Mouse (Mus musculus) mature B cell (primary cell): ENCODE measurements at regions not wholly inside any gene's neighbourhood (a gene's known extent, or its start where the extent isn't known, plus 50 kb on each side); places are given as distances from the start of the nearest gene placed in this dataset.

ENCODE experiments used
- in situ Hi-C: fragments of 300-500 bp; cut with MboI; formaldehyde crosslinking; loops from 2 replicates; pipeline ENCODE4 v1.14.3; 2019

GRCm38 (mm10) chr19:36235131-36235530 is 113.0 kb upstream of the Pcgf5 start:
- in situ Hi-C loops, result no loop called here

DNA sequence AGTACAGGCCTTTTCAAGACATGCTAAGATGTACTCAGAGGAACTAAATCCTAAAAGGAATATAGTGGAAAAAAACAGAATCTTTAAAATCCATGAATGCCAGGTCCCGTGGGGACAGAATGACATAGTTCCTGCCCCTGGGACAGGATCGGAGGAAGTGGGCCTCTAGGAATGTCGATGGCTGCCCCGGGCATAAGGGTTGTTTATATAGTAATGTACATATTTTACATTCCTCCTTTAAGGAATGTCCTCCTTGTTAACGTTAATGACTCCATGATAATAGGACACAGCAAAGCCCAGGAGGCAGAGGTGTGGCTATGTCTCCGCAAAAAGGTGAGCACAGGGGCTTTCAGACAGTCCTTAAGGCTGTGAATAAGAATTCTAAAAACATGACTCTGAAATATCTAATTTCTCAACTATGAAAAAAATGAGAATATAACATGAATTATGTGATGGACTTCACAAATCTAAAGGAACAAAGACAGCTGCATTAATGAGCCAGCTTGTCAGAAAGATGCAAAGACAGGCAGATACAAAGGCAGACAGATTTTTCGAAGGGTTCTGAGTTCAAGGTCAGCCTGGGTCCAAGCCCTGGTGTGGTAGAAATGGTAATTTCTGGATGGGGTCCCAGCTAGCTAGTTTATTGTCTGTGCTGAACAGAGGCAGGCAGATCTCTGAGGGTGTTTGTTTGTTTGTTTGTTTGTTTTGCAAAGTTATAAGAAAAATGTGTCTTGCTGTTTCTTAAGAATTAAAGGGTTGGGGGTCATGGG is 111.3 kb upstream of the Pcgf5 start:
- in situ Hi-C loops, result no loop called here

- in situ Hi-C loops, result no loop called here
Measured at GRCm38 (mm10) chr19:36237751-36238150, 110.4 kb upstream of the Pcgf5 start.

DNA sequence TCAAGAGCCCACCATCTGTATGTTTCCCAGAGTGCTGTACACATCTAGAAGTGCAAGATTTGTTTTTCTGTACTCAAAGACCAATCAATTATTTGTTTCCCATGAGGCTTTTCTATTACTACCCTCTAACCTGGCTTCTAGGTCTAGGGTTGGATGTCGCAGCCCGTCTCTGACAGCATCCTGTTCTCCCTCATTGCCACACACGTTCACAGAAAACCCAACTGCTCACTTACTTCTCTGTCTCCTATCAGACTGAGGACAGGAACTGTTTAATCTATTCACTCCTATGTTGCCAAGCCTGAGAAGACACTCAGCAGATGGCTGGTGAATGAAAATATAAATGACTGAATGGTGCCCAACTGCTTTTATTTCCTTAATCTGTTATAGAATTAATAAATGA is 109.6 kb upstream of the Pcgf5 start:
- in situ Hi-C loops, result no loop called here

GRCm38 (mm10) chr19:36242396-36242795 is 105.7 kb upstream of the Pcgf5 start:
- in situ Hi-C loops, result no loop called here

DNA sequence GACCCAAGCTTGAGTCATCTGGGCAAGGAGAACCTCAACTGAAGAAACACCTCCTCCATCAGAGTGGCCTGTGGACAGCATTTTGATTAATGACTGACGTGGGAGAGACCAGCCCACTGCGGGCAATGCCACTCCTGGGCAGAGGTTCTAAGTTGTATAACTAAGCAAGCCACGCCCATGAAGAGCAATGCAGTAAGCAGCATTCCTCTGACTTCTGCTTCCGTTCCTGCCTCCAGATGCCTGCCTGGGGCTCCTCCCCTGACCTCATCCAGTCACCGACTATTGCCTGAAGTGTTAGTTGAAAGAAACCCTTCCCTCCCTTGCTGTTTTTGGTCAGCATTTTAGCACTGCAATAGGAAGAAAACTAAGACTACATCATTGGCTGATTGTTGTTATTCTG is 105.2 kb upstream of the Pcgf5 start:
- in situ Hi-C loops, result no loop called here

DNA sequence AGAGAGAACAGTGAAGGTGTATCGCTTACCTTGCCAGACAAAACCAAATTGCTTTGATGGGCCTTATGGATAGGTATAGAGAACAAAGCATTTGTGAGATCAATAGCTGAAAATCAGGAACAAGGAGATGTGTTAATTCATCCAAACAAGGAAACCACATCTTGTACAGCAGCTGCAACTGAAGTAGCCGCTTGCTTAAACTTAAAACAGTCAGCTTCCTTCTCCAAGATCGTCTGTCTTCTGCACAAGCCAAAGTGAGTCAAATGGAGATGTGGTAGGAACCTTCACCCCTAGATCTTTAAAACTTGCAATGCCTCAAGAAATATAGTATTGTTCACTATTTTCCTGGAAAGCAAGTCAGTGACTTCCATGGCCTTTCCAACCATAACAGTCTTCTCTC is 95.6 kb upstream of the Pcgf5 start:
- in situ Hi-C loops, result no loop called here

DNA sequence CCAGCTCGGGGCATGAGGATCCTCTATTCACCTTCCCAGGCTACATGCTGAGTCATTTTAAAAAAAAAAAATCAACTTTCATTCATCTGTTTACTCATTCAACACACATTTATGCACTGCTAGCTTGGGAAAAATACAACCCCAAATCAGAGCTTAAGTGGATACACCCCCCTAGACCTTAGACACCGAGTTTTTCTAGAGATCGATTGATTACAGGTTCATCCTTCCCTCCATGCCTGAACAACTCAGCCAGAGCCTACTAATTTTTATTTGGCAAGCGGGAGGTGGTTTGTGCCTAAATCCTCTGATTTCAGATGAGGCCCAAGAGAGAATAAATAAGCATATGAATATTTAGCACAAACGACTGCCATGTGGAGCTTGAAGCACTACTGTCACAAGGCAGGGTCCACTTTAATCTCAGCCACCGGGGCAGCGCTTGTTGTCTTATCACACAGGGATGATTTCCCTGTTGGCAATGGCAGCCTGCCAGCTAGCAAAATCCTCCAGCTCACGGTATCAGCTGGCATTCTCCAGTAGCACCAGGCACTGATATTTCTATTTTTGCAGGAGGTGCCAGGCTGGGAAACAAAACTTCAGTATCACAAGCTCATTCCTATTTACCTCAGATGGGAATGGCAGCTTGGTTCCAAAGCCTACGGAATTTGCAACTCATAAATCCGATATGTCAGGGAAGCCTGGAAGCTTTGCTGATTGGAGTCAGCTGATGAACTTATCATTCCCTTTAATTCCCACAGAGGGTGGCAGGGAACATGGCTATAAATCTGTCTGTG is 90.2 kb upstream of the Pcgf5 start:
- in situ Hi-C loops, result no loop called here

DNA sequence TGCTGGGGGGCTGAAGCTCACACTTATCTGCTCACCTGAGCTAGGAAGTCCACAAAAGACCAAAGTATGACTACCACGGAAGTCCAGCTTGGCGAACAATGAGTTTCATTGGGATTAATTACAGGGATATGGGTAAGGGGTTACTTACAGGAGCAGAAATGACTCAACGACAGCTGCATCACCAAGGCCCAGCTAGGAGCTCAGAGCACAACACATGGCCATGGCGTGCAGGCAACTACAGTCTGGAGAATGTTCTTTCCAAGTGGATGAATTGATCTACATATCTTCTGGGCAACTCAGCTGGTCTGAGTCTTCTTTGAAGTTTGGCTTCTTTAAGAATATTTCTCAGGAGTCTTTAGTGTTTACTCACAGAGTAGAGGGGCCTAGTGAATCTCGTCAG is 86.3 kb upstream of the Pcgf5 start:
- in situ Hi-C loops, result no loop called here

DNA sequence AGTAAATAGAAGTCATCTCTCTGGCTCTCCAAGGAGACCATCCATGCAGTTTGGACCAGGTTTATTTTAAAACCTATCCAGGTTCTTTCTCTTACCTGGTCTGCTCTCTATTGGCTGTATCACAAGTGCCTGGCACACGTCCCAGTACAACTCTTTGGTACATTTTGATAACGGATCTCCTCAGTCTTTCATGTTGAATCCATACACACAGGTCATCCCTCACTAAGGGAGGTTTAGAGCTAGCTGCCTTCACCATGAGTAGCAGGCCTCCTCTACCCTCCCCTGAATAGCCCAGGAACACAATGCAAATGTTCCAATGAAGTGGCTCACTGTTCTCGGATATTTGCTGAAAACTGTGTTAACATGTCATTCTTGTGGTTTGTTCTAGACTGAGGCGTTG is 84.2 kb upstream of the Pcgf5 start:
- in situ Hi-C loops, result no loop called here

DNA sequence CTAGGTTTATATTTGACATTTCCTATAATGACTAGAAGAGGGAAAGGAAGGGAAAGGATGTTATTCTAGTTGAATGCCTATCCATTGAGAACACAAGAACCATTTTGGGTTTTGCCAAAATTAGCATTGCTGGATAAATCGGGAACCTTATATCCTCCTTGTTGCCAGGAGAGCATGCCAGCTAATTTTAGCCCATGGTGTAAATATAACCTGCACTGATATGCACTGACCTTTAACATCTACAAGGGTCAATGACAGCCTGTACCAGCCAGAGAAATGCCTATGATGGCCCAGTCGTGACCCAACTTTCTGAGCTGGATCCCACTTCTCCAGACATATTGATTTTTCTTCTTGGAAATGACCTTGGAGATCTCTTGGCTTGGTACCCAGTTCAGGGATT is 83.7 kb upstream of the Pcgf5 start:
- in situ Hi-C loops, result no loop called here

DNA sequence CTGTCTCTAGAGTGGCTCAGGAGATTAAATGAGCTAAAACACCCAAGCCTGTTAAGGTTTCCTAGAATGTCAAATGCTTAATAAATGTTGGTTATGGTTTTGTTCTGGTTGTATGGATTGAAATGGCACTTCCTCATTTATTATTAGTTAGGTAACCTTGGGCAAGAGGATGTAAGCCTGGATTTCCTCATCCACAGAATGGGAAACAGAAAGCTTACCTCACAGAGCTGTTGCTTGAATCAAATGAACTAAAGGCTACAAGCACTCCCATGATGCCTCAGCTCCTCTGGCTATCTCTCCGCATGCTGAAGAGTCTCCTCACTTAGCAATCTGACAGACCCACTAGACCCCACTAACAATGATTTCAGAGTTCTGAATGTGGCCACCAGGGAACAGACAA is 82.8 kb upstream of the Pcgf5 start:
- in situ Hi-C loops, result no loop called here

- in situ Hi-C loops, result no loop called here
Measured at GRCm38 (mm10) chr19:36266346-36266745, 81.8 kb upstream of the Pcgf5 start.

DNA sequence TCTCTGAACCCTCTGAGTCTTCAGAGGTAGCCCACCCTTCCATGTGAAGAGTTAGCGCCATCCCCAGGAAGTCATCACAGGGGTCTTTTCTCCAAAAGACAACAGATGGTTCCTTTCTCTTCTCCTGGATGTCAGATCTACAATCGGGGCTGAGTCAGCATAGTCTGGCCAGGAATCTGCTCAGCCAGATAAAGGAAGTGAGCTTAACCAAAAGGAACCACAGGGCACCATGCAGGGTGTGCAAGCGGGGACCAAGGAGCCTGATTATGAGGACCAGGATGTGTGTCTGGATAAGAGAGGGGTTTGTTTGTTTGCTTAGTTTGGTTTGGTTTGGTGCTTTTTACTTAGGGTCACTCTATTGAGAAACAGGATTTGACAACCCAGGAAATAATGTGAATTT is 74.6 kb upstream of the Pcgf5 start:
- in situ Hi-C loops, result no loop called here

GRCm38 (mm10) chr19:36285465-36285864 is 62.6 kb upstream of the Pcgf5 start:
- in situ Hi-C loops, result no loop called here

DNA sequence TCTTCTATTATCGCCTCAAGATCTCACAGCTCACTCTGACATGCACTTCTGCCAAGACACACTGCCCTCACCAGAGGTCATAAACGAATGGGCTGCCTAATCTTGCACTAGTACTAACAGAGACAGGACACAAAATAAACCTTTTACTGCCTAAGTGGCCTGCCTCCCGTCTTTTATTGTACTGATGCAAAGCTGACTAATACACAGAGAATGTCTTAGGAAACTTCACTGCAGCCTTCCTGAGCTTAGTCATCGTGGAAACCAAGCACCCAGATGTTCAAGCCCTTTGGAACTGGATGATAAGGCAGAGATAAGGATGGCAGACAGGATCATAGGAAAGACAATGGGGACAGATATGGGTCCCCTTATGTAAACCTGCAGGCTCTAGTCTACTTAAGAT is 57.3 kb upstream of the Pcgf5 start:
- in situ Hi-C loops, result no loop called here

- in situ Hi-C loops, result no loop called here
Measured at GRCm38 (mm10) chr19:36293177-36293969, 54.7 kb upstream of the Pcgf5 start.
